Mouse (Mus musculus) bone marrow, adult 2 months (tissue): ENCODE data around the gene Dusp10. TPM values are rescaled to one million over a fixed set of nuclear protein-coding genes. Genes with fewer than 3 reads are reported as not detected.

Experiments used
- H3K27ac ChIP-seq: fragments of 200-500 bp; 2 replicates; pipeline ENCODE4 v1.5.1; 2012; ENCODE audit warnings: low read depth, mild to moderate bottlenecking, control low read depth, inconsistent platforms, low read length; ENCODE audit not compliant: control insufficient read depth, poor library complexity, insufficient read depth
- H3K4me1 ChIP-seq: fragments of 200-500 bp; 2 replicates; pipeline ENCODE4 v1.6.1; 2011; ENCODE audit warnings: low read length; ENCODE audit not compliant: control insufficient read depth, insufficient read depth
- H3K4me3 ChIP-seq: fragments of 200-500 bp; replicated peaks from 2 replicates; pipeline ENCODE3; 2011; ENCODE audit warnings: mild to moderate bottlenecking, low read depth, low read length, control low read depth; ENCODE audit not compliant: control insufficient read depth
- CTCF ChIP-seq: fragments of 200-500 bp; IDR thresholded peaks from 2 replicates; pipeline ENCODE4 v1.5.1; 2011; ENCODE audit warnings: low read length, control low read depth; ENCODE audit not compliant: control insufficient read depth, insufficient read depth
- POLR2A ChIP-seq: fragments of 200-500 bp; IDR thresholded peaks from 2 replicates; pipeline ENCODE4 v1.6.1; 2011; ENCODE audit warnings: low read depth, mild to moderate bottlenecking, control low read depth, low read length, borderline replicate concordance; ENCODE audit not compliant: control insufficient read depth
- WGBS: fragments of 180-500 bp; shearing (Covaris S2); methylation state at CpG from one replicate; pipeline ENCODE4 v1.1.7; 2018; 5-methylcytosine and 5-hydroxymethylcytosine counted together
- polyA plus RNA-seq: library from polyadenylated mRNA; stranded (reverse); fragments of >200 nt; gene quantifications from 2 replicates; pipeline ENCODE4 v1.2.4, GENCODE M21; 2011; ENCODE audit warnings: low replicate concordance; ENCODE audit not compliant: missing spikeins, insufficient read depth, insufficient read length

The Dusp10 gene
- polyA plus RNA-seq, 1 experiment: 7.9 TPM

GRCm38 (mm10) chr1:184034011-184034557 lies 21.0 kb downstream of the Dusp10 start, which contains the start of gene 1700056E22Rik:
Gene 1700056E22Rik, minus strand, starts transcription at chr1:184034301.
- Histone ChIP-seq H3K4me1 (no peaks in the 10 kb centered on the region; the same call in 1 of the 2 replicates), H3K4me3 (peak within 1 kb of the TSS; percentile 85), H3K27ac (peak within 1 kb of the TSS; percentile 86)
- no peak for TF ChIP-seq POLR2A
- no peak for TF ChIP-seq CTCF
- WGBS: under 1% methylated on average over 38 of the region's 38 CpGs

GRCm38 (mm10) chr1:184034741-184035181 lies 21.7 kb downstream of the Dusp10 start:
- TF ChIP-seq CTCF (no peak), POLR2A (no peak)
- under 1% methylated on average over 12 of the region's 12 CpGs for WGBS
- no peaks in the 10 kb centered on the region; the same call in 1 of the 2 replicates for H3K4me1 ChIP-seq
- H3K4me3 ChIP-seq: peak overlapping the region; percentile 85
- no peak overlapping the region for H3K27ac ChIP-seq

GRCm38 (mm10) chr1:184035346-184035903 lies 22.3 kb downstream of the Dusp10 start:
- WGBS: 35% methylated on average over 12 of the region's 12 CpGs
- TF ChIP-seq POLR2A (no peak), CTCF (no peak)
- H3K4me3 ChIP-seq: peak overlapping the region; percentile 50
- H3K4me1 ChIP-seq: no peaks in the 10 kb centered on the region; the same call in 1 of the 2 replicates
- no peak overlapping the region for H3K27ac ChIP-seq

DNA sequence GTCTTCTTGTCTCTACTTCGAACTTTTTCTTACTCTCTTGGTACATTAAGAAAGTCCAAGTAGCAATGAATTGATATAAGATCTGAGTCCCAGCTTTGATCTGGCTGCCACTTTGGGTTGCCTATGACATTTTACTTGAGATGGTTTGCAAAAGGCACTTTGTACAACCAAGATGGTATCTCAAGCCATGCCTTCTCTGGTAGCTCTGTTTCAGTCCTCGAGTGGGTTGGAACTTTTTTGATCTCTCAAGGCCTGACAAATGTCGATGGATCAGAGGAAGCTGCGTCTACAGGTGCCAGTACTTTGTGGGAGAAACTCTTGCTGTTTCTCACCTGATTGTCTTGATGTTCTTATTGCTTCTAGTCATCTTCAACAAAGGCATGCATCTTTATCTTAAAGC lies 24.7 kb downstream of the Dusp10 start:
- Histone ChIP-seq H3K4me1 (no peaks in the 10 kb centered on the region; the same call in 1 of the 2 replicates), H3K4me3 (no peak overlapping the region), H3K27ac (no peak overlapping the region)
- TF ChIP-seq CTCF (no peak), POLR2A (no peak)
- WGBS: 85% methylated on average over 4 of the region's 4 CpGs

GRCm38 (mm10) chr1:184039301-184039700 lies 26.2 kb downstream of the Dusp10 start:
- 90% methylated on average over 10 of the region's 10 CpGs for WGBS
- TF ChIP-seq CTCF: no peak
- TF ChIP-seq POLR2A: no peak

GRCm38 (mm10) chr1:184040181-184040580 lies 27.1 kb downstream of the Dusp10 start:
- TF ChIP-seq POLR2A (no peak), CTCF (no peak)
- H3K4me3 ChIP-seq: no peak overlapping the region

More at GRCm38 (mm10) chr1:184039301-184039700, 26.2 kb downstream of the Dusp10 start:
- no peak overlapping the region for H3K27ac ChIP-seq
- no peak overlapping the region for H3K4me3 ChIP-seq
- H3K4me1 ChIP-seq: no peaks in the 10 kb centered on the region

GRCm38 (mm10) chr1:184040906-184041305 lies 27.8 kb downstream of the Dusp10 start:
- H3K4me3 ChIP-seq: no peak overlapping the region
- WGBS: 78% methylated on average over 1 of the region's 1 CpGs
- no peak overlapping the region for H3K27ac ChIP-seq
- TF ChIP-seq CTCF (no peak), POLR2A (no peak)
- H3K4me1 ChIP-seq: no peaks in the 10 kb centered on the region

More at GRCm38 (mm10) chr1:184040181-184040580, 27.1 kb downstream of the Dusp10 start:
- 87% methylated on average over 11 of the region's 11 CpGs for WGBS
- Histone ChIP-seq H3K4me1 (no peaks in the 10 kb centered on the region), H3K27ac (no peak overlapping the region)

- no peak overlapping the region for H3K27ac ChIP-seq
- WGBS: 76% methylated on average over 9 of the region's 9 CpGs
- no peaks in the 10 kb centered on the region for H3K4me1 ChIP-seq
- TF ChIP-seq POLR2A (no peak), CTCF (no peak)
- no peak overlapping the region for H3K4me3 ChIP-seq
These were observed 28.9 kb downstream of the Dusp10 start for GRCm38 (mm10) chr1:184041778-184042573.
